Mouse (Mus musculus) MEL (cell line): ENCODE results near the gene Rerg. TPM values are rescaled to one million over a fixed set of nuclear protein-coding genes. Genes with fewer than 3 reads are reported as not detected.

ENCODE experiments used
- DNase-seq: peaks from one replicate; pipeline ENCODE4 v3.0.0; 2011; ENCODE audit warnings: low read depth, low spot score
- H3K27ac ChIP-seq: 2 replicates; pipeline ENCODE4 v1.5.1; 2012; ENCODE audit warnings: low read depth, mild to moderate bottlenecking, control low read depth, low read length, moderate library complexity; ENCODE audit not compliant: control insufficient read depth
- H3K27me3 ChIP-seq, 2 experiments: fragments of 150-350 bp in 1 of 2; sonication (generic) in 1 of 2; 2 replicates each; pipeline ENCODE4 v1.6.1; 2012; ENCODE audit warnings: low read length in 2 of 2, mild to moderate bottlenecking in 2 of 2, improper control_type of control experiment in 1 of 2, moderate library complexity in 1 of 2; ENCODE audit not compliant: insufficient read depth in 2 of 2, control insufficient read depth in 1 of 2
- H3K36me3 ChIP-seq, 2 experiments: 2 replicates each; pipeline ENCODE4 v1.6.1; 2012 to 2014; ENCODE audit warnings: low read length in 2 of 2, improper control_type of control experiment in 1 of 2, inconsistent platforms in 1 of 2, mild to moderate bottlenecking in 1 of 2; ENCODE audit not compliant: insufficient read depth in 2 of 2, control insufficient read depth in 1 of 2
- H3K4me1 ChIP-seq, 2 experiments: fragments of 150-350 bp in 1 of 2; sonication (generic) in 1 of 2; 2 replicates each; pipeline ENCODE4 v1.6.1; 2012; ENCODE audit warnings: low read length in 2 of 2, improper control_type of control experiment in 1 of 2, mild to moderate bottlenecking in 1 of 2; ENCODE audit not compliant: insufficient read depth in 2 of 2, control insufficient read depth in 1 of 2
- H3K4me3 ChIP-seq, 2 experiments: fragments of 150-350 bp in 1 of 2; sonication (generic) in 1 of 2; 2 replicates each; pipeline ENCODE4 v1.5.1; 2012; ENCODE audit warnings: low read depth in 2 of 2, low read length in 2 of 2, mild to moderate bottlenecking in 2 of 2, moderate library complexity in 2 of 2, control low read depth in 1 of 2, improper control_type of control experiment in 1 of 2; ENCODE audit not compliant: control insufficient read depth in 1 of 2, insufficient read depth in 1 of 2
- H3K79me2 ChIP-seq: 2 replicates; pipeline ENCODE4 v1.6.1; 2012; ENCODE audit warnings: mild to moderate bottlenecking, low read length, moderate library complexity; ENCODE audit not compliant: control insufficient read depth, poor library complexity, insufficient read depth
- H3K9ac ChIP-seq: 2 replicates; pipeline ENCODE4 v1.6.1; 2012; ENCODE audit warnings: low read depth, mild to moderate bottlenecking, control low read depth, low read length, moderate library complexity; ENCODE audit not compliant: control insufficient read depth, poor library complexity, severe bottlenecking
- H3K9me3 ChIP-seq: fragments of 150-350 bp; sonication (generic); replicated peaks from 2 replicates; pipeline ENCODE4 v1.6.1; 2012; ENCODE audit warnings: mild to moderate bottlenecking, low read length, improper control_type of control experiment, moderate library complexity; ENCODE audit not compliant: insufficient read depth
- BHLHE40 ChIP-seq: IDR thresholded peaks from 2 replicates; pipeline ENCODE4 v1.6.1; 2012; ENCODE audit warnings: low read depth, mild to moderate bottlenecking, inconsistent platforms, low read length, improper control_type of control experiment, borderline replicate concordance
- CHD2 ChIP-seq: IDR thresholded peaks from 2 replicates; pipeline ENCODE4 v1.6.1; 2011; ENCODE audit warnings: low read length, improper control_type of control experiment
- E2F4 ChIP-seq: IDR thresholded peaks from 2 replicates; pipeline ENCODE4 v1.6.1; 2011; ENCODE audit warnings: low read depth, low read length, improper control_type of control experiment, borderline replicate concordance
- ELF1 ChIP-seq: IDR thresholded peaks from 2 replicates; pipeline ENCODE4 v1.6.1; 2014; ENCODE audit warnings: low read depth, mild to moderate bottlenecking, inconsistent platforms, low read length, improper control_type of control experiment, moderate library complexity
- EP300 ChIP-seq, 2 experiments: IDR thresholded peaks; 2 replicates each; pipeline ENCODE4 v1.6.1; 2011; ENCODE audit warnings: improper control_type of control experiment in 2 of 2, low read length in 2 of 2, low read depth in 1 of 2, mild to moderate bottlenecking in 1 of 2
- ETS1 ChIP-seq: IDR thresholded peaks from 2 replicates; pipeline ENCODE4 v1.6.1; 2012; ENCODE audit warnings: low read depth, mild to moderate bottlenecking, inconsistent platforms, low read length, improper control_type of control experiment, moderate library complexity
- GABPA ChIP-seq: IDR thresholded peaks from 2 replicates; pipeline ENCODE4 v1.6.1; 2012; ENCODE audit warnings: low read depth, mild to moderate bottlenecking, inconsistent platforms, low read length, improper control_type of control experiment, moderate library complexity
- HCFC1 ChIP-seq: IDR thresholded peaks from 2 replicates; pipeline ENCODE4 v1.6.1; 2012; ENCODE audit warnings: low read depth, mild to moderate bottlenecking, inconsistent platforms, low read length, improper control_type of control experiment, moderate library complexity
- MAFK ChIP-seq: IDR thresholded peaks from 2 replicates; pipeline ENCODE4 v1.6.1; 2011; ENCODE audit warnings: low read depth, mild to moderate bottlenecking, low read length, improper control_type of control experiment, borderline replicate concordance
- MAX ChIP-seq: IDR thresholded peaks from 2 replicates; pipeline ENCODE4 v1.6.1; 2011; ENCODE audit warnings: low read length, improper control_type of control experiment
- MXI1 ChIP-seq: IDR thresholded peaks from 2 replicates; pipeline ENCODE4 v1.6.1; 2011; ENCODE audit warnings: mild to moderate bottlenecking, low read depth, low read length, improper control_type of control experiment
- MYB ChIP-seq: IDR thresholded peaks from 2 replicates; pipeline ENCODE4 v1.6.1; 2011; ENCODE audit warnings: mild to moderate bottlenecking, low read depth, low read length, improper control_type of control experiment
- MYC ChIP-seq: IDR thresholded peaks from 2 replicates; pipeline ENCODE4 v1.6.1; 2011; ENCODE audit warnings: low read depth, mild to moderate bottlenecking, low read length, improper control_type of control experiment, moderate library complexity
- NRF1 ChIP-seq: IDR thresholded peaks from 2 replicates; pipeline ENCODE4 v1.6.1; 2014; ENCODE audit warnings: low read depth, mild to moderate bottlenecking, inconsistent platforms, low read length, improper control_type of control experiment, moderate library complexity; ENCODE audit not compliant: poor library complexity, insufficient read depth, severe bottlenecking
- POLR2A ChIP-seq, 2 experiments: IDR thresholded peaks; 2 replicates each; pipeline ENCODE4 v1.6.1; 2011 to 2012; ENCODE audit warnings: low read length in 2 of 2, mild to moderate bottlenecking in 2 of 2, control low read depth in 1 of 2, improper control_type of control experiment in 1 of 2, low read depth in 1 of 2, moderate library complexity in 1 of 2; ENCODE audit not compliant: control insufficient read depth in 1 of 2, insufficient read depth in 1 of 2, poor library complexity in 1 of 2
- POLR2AphosphoS5 ChIP-seq: IDR thresholded peaks from 2 replicates; pipeline ENCODE4 v1.6.1; 2012; ENCODE audit warnings: low read depth, borderline replicate concordance, mild to moderate bottlenecking, inconsistent platforms, low read length, moderate library complexity, mixed read lengths
- RAD21 ChIP-seq: IDR thresholded peaks from 2 replicates; pipeline ENCODE4 v1.6.1; 2011; ENCODE audit warnings: mild to moderate bottlenecking, low read depth, low read length, improper control_type of control experiment
- RCOR1 ChIP-seq: IDR thresholded peaks from 2 replicates; pipeline ENCODE4 v1.6.1; 2012; ENCODE audit warnings: low read depth, mild to moderate bottlenecking, inconsistent platforms, low read length, improper control_type of control experiment
- TAL1 ChIP-seq: IDR thresholded peaks from 2 replicates; pipeline ENCODE4 v1.6.1; 2012; ENCODE audit warnings: mild to moderate bottlenecking, inconsistent platforms, low read length, moderate library complexity, mixed read lengths
- TBP ChIP-seq: IDR thresholded peaks from 2 replicates; pipeline ENCODE4 v1.8.0; 2011; ENCODE audit warnings: low read depth, low read length, improper control_type of control experiment
- TCF12 ChIP-seq: IDR thresholded peaks from 2 replicates; pipeline ENCODE4 v1.6.1; 2014; ENCODE audit warnings: low read depth, mild to moderate bottlenecking, inconsistent platforms, low read length, improper control_type of control experiment, moderate library complexity
- UBTF ChIP-seq: IDR thresholded peaks from 2 replicates; pipeline ENCODE4 v1.6.1; 2012; ENCODE audit warnings: low read depth, mild to moderate bottlenecking, inconsistent platforms, low read length, improper control_type of control experiment, moderate library complexity, borderline replicate concordance; ENCODE audit not compliant: insufficient read depth
- USF1 ChIP-seq: IDR thresholded peaks from 2 replicates; pipeline ENCODE4 v1.6.1; 2014; ENCODE audit warnings: low read depth, mild to moderate bottlenecking, inconsistent platforms, low read length, improper control_type of control experiment, moderate library complexity
- USF2 ChIP-seq, 2 experiments: IDR thresholded peaks; 2 replicates each; pipeline ENCODE4 v1.6.1; 2011 to 2012; ENCODE audit warnings: improper control_type of control experiment in 2 of 2, low read length in 2 of 2, borderline replicate concordance in 1 of 2, inconsistent platforms in 1 of 2, low read depth in 1 of 2, mild to moderate bottlenecking in 1 of 2; ENCODE audit not compliant: insufficient read depth in 1 of 2
- ZC3H11A ChIP-seq: IDR thresholded peaks from 2 replicates; pipeline ENCODE4 v1.6.1; 2012; ENCODE audit warnings: low read depth, mild to moderate bottlenecking, inconsistent platforms, low read length, improper control_type of control experiment
- ZKSCAN1 ChIP-seq: IDR thresholded peaks from 2 replicates; pipeline ENCODE4 v1.6.1; 2012; ENCODE audit warnings: low read depth, mild to moderate bottlenecking, inconsistent platforms, low read length, improper control_type of control experiment, moderate library complexity
- ZMIZ1 ChIP-seq: IDR thresholded peaks from 2 replicates; pipeline ENCODE4 v1.6.1; 2012; ENCODE audit warnings: low read depth, mild to moderate bottlenecking, inconsistent platforms, low read length, improper control_type of control experiment, moderate library complexity
- ZNF384 ChIP-seq: IDR thresholded peaks from 2 replicates; pipeline ENCODE4 v1.6.1; 2012; ENCODE audit warnings: low read depth, mild to moderate bottlenecking, inconsistent platforms, low read length, improper control_type of control experiment
- polyA plus RNA-seq, 2 experiments: library from polyadenylated mRNA; stranded (reverse) in 1 of 2; unstranded in 1 of 2; fragments of >175 nt in 1 of 2; fragments of >200 nt in 1 of 2; gene quantifications; 2 replicates each; pipeline versions ENCODE4 v1.2.1 to v1.2.4; 2012; ENCODE audit warnings: low replicate concordance in 2 of 2, low read depth in 1 of 2; ENCODE audit not compliant: insufficient read length in 2 of 2, insufficient read depth in 1 of 2, missing spikeins in 1 of 2
- total RNA-seq: library from RNA; depleted of rRNA; stranded (reverse); fragments of 300-350 nt; gene quantifications from 2 replicates; pipeline ENCODE4 v1.2.3, GENCODE M21; 2012

Rerg gene
- total and polyA plus RNA-seq, 3 experiments, result not detected

- no peaks in the 10 kb centered on the region for H3K27me3 ChIP-seq
- H3K4me3 ChIP-seq, result no peak overlapping the region
- TF ChIP-seq POLR2AphosphoS5 (no peak), EP300 (IDR thresholded peaks at IDR 0.05; ENCODE audit: low read depth in 1 of 2, low read length in 2 of 2) (no peak), GABPA (no peak), POLR2A (IDR thresholded peaks at IDR 0.05; ENCODE audit: control insufficient read depth in 1 of 2, insufficient read depth in 1 of 2, low read depth in 1 of 2, low read length in 2 of 2, poor library complexity in 1 of 2) (no peak), ZC3H11A (no peak), TAL1 (no peak), HCFC1 (no peak), MYB (no peak), ETS1 (no peak), BHLHE40 (no peak), MYC (no peak), ZKSCAN1 (no peak), ZNF384 (no peak), CHD2 (no peak), RCOR1 (no peak), E2F4 (no peak), UBTF (no peak)
- TF ChIP-seq, all 39 proteins: peak for 0
- H3K36me3 ChIP-seq, result no peaks in the 10 kb centered on the region
- no peaks in the 10 kb centered on the region for H3K9me3 ChIP-seq
- no peak for DNase-seq
- H3K27ac ChIP-seq, result no peak overlapping the region
- no peaks in the 10 kb centered on the region for H3K4me1 ChIP-seq
- no peak overlapping the region for H3K9ac ChIP-seq
- H3K79me2 ChIP-seq, result no peaks in the 10 kb centered on the region
Observed at GRCm38 (mm10) chr6:137138822-137139221, 31.5 kb downstream of the Rerg start.

- no peak for DNase-seq
- Histone ChIP-seq H3K9me3 (no peaks in the 10 kb centered on the region), H3K27me3 (no peaks in the 10 kb centered on the region), H3K4me1 (no peaks in the 10 kb centered on the region), H3K4me3 (no peak overlapping the region), H3K9ac (no peak overlapping the region), H3K27ac (no peak overlapping the region), H3K79me2 (no peaks in the 10 kb centered on the region), H3K36me3 (no peaks in the 10 kb centered on the region)
- TF ChIP-seq TCF12 (no peak), RCOR1 (no peak), MAX (no peak), RAD21 (no peak), NRF1 (no peak), ZMIZ1 (no peak), ZNF384 (no peak), USF2 (IDR thresholded peaks at IDR 0.05; ENCODE audit: borderline replicate concordance in 1 of 2, insufficient read depth in 1 of 2, low read depth in 1 of 2, low read length in 2 of 2) (no peak), ELF1 (no peak), USF1 (no peak), ETS1 (no peak), TBP (no peak), GABPA (no peak), MXI1 (no peak), MAFK (no peak), HCFC1 (no peak), BHLHE40 (no peak)
Observed at GRCm38 (mm10) chr6:137138391-137138790, 31.9 kb downstream of the Rerg start.
